Mouse (Mus musculus): ENCODE measurements around the gene Selplg.

DNA sequence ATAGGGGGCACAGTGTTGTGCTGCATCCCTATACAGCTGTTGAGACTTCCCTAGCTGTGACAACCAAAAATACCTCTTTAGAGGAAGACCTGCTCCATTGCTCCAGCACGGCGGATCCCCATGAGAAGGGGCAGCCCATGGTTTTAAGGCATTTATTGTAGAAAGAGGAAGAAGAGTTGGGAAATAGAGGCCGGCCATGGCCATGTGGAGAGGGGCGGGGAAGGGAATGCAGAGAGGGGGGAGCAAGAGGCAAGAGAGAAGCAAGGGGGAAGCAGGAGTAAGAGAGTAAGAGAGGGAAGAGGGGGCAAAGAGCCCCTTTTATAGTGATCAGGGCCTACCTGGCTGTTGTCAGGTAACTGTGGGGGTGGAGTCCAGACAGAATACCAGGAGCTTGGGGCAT, 22.3 kb downstream of the Selplg start:
- TF ChIP-seq CTCF (IDR thresholded peaks at IDR 0.05; ENCODE audit: control insufficient read depth, insufficient read depth, insufficient replicate concordance, low read depth, low read length) = no peak
- TF ChIP-seq POLR2A (IDR thresholded peaks at IDR 0.05; ENCODE audit: control insufficient read depth, low read depth, low read length) = no peak

Data from testis, adult 2 months (tissue).